Mouse (Mus musculus) liver, embryonic 15.5 days (tissue): ENCODE data around the gene Rhod. TPM values are rescaled to one million over a fixed set of nuclear protein-coding genes. Genes with fewer than 3 reads are reported as not detected.

Experiments used
- ATAC-seq: fragments of 200-750 bp; cut with Nextera tagmentation; 2 replicates; pipeline ENCODE4 v1.8.0; 2017; ENCODE audit warnings: moderate number of reproducible peaks, mild to moderate bottlenecking, moderate library complexity; ENCODE audit not compliant: insufficient read depth
- H3K27ac ChIP-seq: fragments of 300-500 bp; sonication (generic); replicated peaks from 2 replicates; pipeline ENCODE4 v1.5.1; 2015; ENCODE audit warnings: mild to moderate bottlenecking, inconsistent platforms
- H3K27me3 ChIP-seq: fragments of 300-500 bp; sonication (generic); 2 replicates; pipeline ENCODE4 v1.6.1; 2015; ENCODE audit warnings: mild to moderate bottlenecking, inconsistent platforms
- H3K36me3 ChIP-seq: fragments of 300-500 bp; sonication (generic); replicated peaks from 2 replicates; pipeline ENCODE4 v1.6.1; 2015; ENCODE audit warnings: moderate library complexity, mild to moderate bottlenecking, inconsistent platforms
- H3K4me1 ChIP-seq: fragments of 300-500 bp; sonication (generic); replicated peaks from 2 replicates; pipeline ENCODE4 v1.6.1; 2015; ENCODE audit warnings: inconsistent platforms
- H3K4me2 ChIP-seq: fragments of 300-500 bp; sonication (generic); 2 replicates; pipeline ENCODE4 v1.6.1; 2015; ENCODE audit warnings: moderate library complexity, mild to moderate bottlenecking, inconsistent platforms
- H3K4me3 ChIP-seq: fragments of 300-500 bp; sonication (generic); replicated peaks from 2 replicates; pipeline ENCODE4 v1.5.1; 2015; ENCODE audit warnings: mild to moderate bottlenecking, inconsistent platforms
- H3K9ac ChIP-seq: fragments of 300-500 bp; sonication (generic); 2 replicates; pipeline ENCODE4 v1.6.1; 2015; ENCODE audit warnings: moderate library complexity, mild to moderate bottlenecking, inconsistent platforms
- H3K9me3 ChIP-seq: fragments of 300-500 bp; sonication (generic); replicated peaks from 2 replicates; pipeline ENCODE4 v1.6.1; 2016; ENCODE audit warnings: inconsistent platforms
- WGBS: fragments of 180-500 bp; shearing (Covaris S2); methylation state at CpG from one replicate; pipeline ENCODE4 v1.1.7; 2015; ENCODE audit warnings: mixed read lengths; ENCODE audit not compliant: insufficient replicate concordance; 5-methylcytosine and 5-hydroxymethylcytosine counted together
- polyA plus RNA-seq: library from polyadenylated mRNA; unstranded; fragments of >200 nt; fragmentation: Nextera tagmentation; extraction: Ambion mirVana; gene quantifications from 2 replicates; pipeline ENCODE4 v1.2.1, GENCODE M21; 2015

The Rhod gene
- polyA plus RNA-seq, 1 experiment from 2014 or later: 7.9 TPM

- no peak for ATAC-seq
- 78% methylated on average over 9 of the region's 9 CpGs for WGBS
- Histone ChIP-seq H3K27ac (no peak overlapping the region), H3K4me2 (no peak overlapping the region), H3K4me3 (no peak overlapping the region), H3K4me1 (no peaks in the 10 kb centered on the region), H3K27me3 (peaks cover 4% of the 10 kb centered on the region; the same call in 1 of the 2 replicates), H3K9me3 (no peaks in the 10 kb centered on the region), H3K9ac (no peak overlapping the region), H3K36me3 (no peaks in the 10 kb centered on the region)
Observed at GRCm38 (mm10) chr19:4449230-4449629, 10.0 kb upstream of the Rhod start.

DNA sequence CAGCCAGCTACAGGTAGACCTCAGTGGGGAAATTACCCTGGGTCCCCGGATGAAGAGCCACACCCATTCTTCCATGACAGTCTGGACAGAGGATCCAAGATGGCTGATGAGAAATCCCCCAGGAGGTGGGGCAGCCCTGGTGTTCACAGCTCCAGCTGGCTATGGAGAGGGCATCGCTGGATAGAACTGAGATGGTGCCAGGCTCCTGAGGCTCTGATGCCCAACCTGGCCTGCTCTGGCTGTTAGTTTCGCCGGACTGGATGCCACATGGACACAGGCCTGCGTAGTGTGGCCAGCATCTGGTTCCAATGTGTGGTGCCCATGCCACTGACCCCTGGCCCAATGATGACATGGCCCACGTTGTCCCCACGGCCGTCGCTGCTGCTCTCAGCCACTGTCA lies 8.2 kb upstream of the Rhod start:
- Histone ChIP-seq H3K27me3 (peaks cover 4% of the 10 kb centered on the region; the same call in 1 of the 2 replicates), H3K4me2 (no peak overlapping the region), H3K4me1 (no peaks in the 10 kb centered on the region), H3K9ac (no peak overlapping the region), H3K4me3 (no peak overlapping the region), H3K36me3 (no peaks in the 10 kb centered on the region), H3K9me3 (no peaks in the 10 kb centered on the region), H3K27ac (no peak overlapping the region)
- 79% methylated on average over 9 of the region's 9 CpGs for WGBS
- ATAC-seq: no peak

DNA sequence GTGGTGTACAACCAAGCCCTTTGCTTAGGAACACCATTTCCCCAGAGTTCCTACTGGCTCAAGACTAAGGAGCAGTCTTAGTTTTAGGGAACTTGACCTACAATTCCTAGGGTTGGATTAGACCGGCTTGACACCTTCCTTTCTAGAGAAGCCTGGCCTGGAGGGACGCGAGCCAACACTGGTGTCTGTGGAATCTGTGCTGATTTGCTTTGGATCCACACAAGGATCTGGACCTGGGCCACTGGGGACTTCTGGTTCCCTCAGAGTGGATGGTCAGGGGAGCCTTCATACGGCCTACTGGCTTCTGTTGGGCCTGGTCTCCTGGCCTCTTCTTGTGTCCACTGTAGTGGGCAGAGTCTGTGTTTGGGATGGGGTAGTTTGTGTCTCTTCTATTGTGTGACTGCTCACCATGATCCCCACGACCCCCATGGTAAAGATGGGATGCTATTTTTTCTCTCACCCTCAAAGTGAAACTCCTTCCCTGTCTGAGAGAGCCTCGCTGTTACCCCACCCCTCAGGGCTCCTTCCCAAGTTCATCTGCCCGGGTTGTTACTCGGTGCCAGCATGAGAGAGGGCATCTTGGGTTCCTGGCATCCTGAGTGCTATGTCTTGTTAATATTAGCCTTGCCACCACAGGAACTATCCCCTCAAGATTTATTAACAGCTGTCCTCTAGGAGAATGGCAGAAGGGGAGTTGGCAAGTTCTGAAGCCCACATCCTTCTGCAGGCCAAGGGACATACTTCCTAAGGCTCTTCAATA lies 7.6 kb upstream of the Rhod start:
- no peak for ATAC-seq
- no peaks in the 10 kb centered on the region for H3K36me3 ChIP-seq
- no peak overlapping the region for H3K9ac ChIP-seq
- H3K27me3 ChIP-seq: peaks cover under 1% of the 10 kb centered on the region; the same call in 1 of the 2 replicates
- WGBS: 64% methylated on average over 8 of the region's 8 CpGs
- H3K27ac ChIP-seq: no peak overlapping the region
- H3K4me2 ChIP-seq: no peak overlapping the region
- no peak overlapping the region for H3K4me3 ChIP-seq
- peaks cover 5% of the 10 kb centered on the region for H3K4me1 ChIP-seq
- no peaks in the 10 kb centered on the region for H3K9me3 ChIP-seq

DNA sequence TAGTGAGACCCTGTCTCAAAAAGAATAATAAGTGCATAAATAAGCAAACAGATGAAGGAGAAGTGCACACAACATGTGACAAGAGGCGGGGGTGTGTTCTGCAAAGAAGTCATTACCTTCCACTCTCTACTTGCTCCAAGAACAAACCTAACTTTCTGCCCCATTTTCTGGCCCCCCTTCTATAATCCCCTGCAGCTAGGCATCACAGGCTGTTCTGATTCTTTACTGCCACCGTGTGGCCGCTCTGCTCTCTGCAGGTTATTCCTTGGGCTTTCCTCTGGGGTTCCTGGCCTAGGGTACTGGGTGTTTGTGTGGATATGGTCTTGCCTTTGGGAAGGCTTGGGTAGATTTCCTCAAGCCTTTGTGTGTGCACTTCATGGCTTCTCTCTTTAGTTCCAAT lies 3.2 kb upstream of the Rhod start:
- no peaks in the 10 kb centered on the region for H3K9me3 ChIP-seq
- no peak for ATAC-seq
- no peak overlapping the region for H3K4me3 ChIP-seq
- WGBS: 3% methylated on average over 3 of the region's 3 CpGs
- H3K27me3 ChIP-seq: peaks cover 37% of the 10 kb centered on the region
- no peaks in the 10 kb centered on the region for H3K36me3 ChIP-seq
- H3K27ac ChIP-seq: peak overlapping the region; percentile 59
- no peak overlapping the region for H3K9ac ChIP-seq
- peaks cover 38% of the 10 kb centered on the region for H3K4me1 ChIP-seq
- H3K4me2 ChIP-seq: no peak overlapping the region; the same call in 1 of the 2 replicates

- Histone ChIP-seq H3K27me3 (peaks cover 45% of the 10 kb centered on the region), H3K9ac (no peak overlapping the region), H3K4me2 (peak overlapping the region; percentile 27; the same call in 1 of the 2 replicates), H3K9me3 (no peaks in the 10 kb centered on the region), H3K4me1 (peaks cover 38% of the 10 kb centered on the region), H3K36me3 (no peaks in the 10 kb centered on the region), H3K4me3 (no peak overlapping the region), H3K27ac (peak overlapping the region; percentile 59)
- ATAC-seq: peak; percentile 61
- 32% methylated on average over 10 of the region's 10 CpGs for WGBS
Observed at GRCm38 (mm10) chr19:4441621-4442161, 2.5 kb upstream of the Rhod start.

DNA sequence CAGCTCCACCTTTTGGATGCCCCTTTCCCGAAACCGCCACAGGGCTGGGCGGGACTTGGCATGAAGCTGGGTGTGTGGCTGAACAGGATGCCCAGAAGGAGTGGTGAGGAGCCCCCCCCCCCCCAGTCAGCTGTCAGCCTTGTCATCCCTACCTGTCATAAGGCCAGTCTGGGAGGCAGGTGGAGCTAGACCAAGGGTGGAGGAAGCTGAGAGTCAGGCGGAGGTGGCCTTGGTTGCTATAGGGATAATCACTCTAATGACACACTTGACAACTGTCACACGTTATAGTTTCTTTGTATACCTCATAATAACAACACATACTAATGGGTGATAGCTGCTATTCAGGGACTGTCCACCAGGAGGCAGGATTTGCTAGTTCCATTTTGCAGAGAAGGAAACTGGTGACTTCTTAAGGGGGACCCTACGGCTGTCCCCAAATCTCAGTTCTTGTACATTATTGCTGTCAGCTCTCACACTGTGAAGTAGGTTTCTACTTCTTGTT lies 1.9 kb upstream of the Rhod start:
- Histone ChIP-seq H3K9ac (no peak overlapping the region), H3K9me3 (no peaks in the 10 kb centered on the region), H3K4me3 (no peak overlapping the region), H3K27me3 (peaks cover 45% of the 10 kb centered on the region), H3K27ac (0 out of 2 replicates have a peak overlapping the region, but pooled peaks have one; percentile 59), H3K4me1 (peaks cover 38% of the 10 kb centered on the region), H3K36me3 (no peaks in the 10 kb centered on the region), H3K4me2 (no peak overlapping the region)
- no peak for ATAC-seq
- WGBS: 19% methylated on average over 6 of the region's 6 CpGs

DNA sequence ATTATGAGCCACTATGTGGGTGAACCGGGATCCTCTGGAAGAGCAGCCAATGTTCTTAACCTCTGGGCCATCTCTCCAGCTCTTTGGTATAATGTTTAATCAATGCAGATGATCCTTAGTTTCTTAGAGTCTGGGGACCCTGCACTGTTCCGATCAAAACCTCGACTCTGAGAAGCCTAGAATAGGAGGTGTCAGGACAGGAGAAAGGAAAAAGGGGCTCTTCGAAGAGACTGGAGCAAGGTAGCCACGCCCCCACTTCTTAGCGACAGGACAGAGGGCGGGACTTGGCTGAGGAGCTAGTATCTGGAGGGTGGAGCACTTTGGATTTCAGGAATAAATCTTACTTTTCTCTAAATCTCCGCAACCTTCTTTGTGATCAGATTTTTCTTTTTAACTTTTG lies 990 bp upstream of the Rhod start:
- Histone ChIP-seq H3K36me3 (no peaks in the 10 kb centered on the region), H3K27me3 (peaks cover 45% of the 10 kb centered on the region), H3K9me3 (no peaks in the 10 kb centered on the region), H3K27ac (no peak overlapping the region), H3K4me1 (peaks cover 38% of the 10 kb centered on the region), H3K4me2 (peak overlapping the region; percentile 59), H3K9ac (no peak overlapping the region), H3K4me3 (peak overlapping the region; percentile 59)
- 15% methylated on average over 8 of the region's 8 CpGs for WGBS
- no peak for ATAC-seq

- Histone ChIP-seq H3K36me3 (no peaks in the 10 kb centered on the region), H3K27ac (peak overlapping the region; percentile 64; the same call in 1 of the 2 replicates), H3K4me2 (peak overlapping the region; percentile 59), H3K4me3 (peak overlapping the region; percentile 59), H3K9me3 (no peaks in the 10 kb centered on the region), H3K4me1 (peaks cover 38% of the 10 kb centered on the region), H3K9ac (no peak overlapping the region; the same call in 1 of the 2 replicates), H3K27me3 (peaks cover 45% of the 10 kb centered on the region)
- 13% methylated on average over 8 of the region's 8 CpGs for WGBS
- ATAC-seq: no peak
Observed at GRCm38 (mm10) chr19:4438791-4439160, 456 bp downstream of the Rhod start.

GRCm38 (mm10) chr19:4437886-4438285 lies 1.3 kb downstream of the Rhod start:
- H3K4me2 ChIP-seq: peak overlapping the region; percentile 59; the same call in 1 of the 2 replicates
- H3K4me1 ChIP-seq: peaks cover 38% of the 10 kb centered on the region
- no peak overlapping the region for H3K27ac ChIP-seq
- H3K9me3 ChIP-seq: no peaks in the 10 kb centered on the region
- H3K4me3 ChIP-seq: no peak overlapping the region
- no peak overlapping the region for H3K9ac ChIP-seq
- peaks cover 45% of the 10 kb centered on the region for H3K27me3 ChIP-seq
- no peak for ATAC-seq
- 26% methylated on average over 6 of the region's 6 CpGs for WGBS
- H3K36me3 ChIP-seq: no peaks in the 10 kb centered on the region

GRCm38 (mm10) chr19:4436254-4436653 lies 3.0 kb downstream of the Rhod start:
- Histone ChIP-seq H3K9me3 (no peaks in the 10 kb centered on the region), H3K4me1 (peaks cover 27% of the 10 kb centered on the region), H3K4me3 (no peak overlapping the region), H3K9ac (no peak overlapping the region), H3K4me2 (no peak overlapping the region), H3K27ac (no peak overlapping the region), H3K27me3 (peaks cover 45% of the 10 kb centered on the region), H3K36me3 (no peaks in the 10 kb centered on the region)
- WGBS: 40% methylated on average over 3 of the region's 3 CpGs
- ATAC-seq: no peak

DNA sequence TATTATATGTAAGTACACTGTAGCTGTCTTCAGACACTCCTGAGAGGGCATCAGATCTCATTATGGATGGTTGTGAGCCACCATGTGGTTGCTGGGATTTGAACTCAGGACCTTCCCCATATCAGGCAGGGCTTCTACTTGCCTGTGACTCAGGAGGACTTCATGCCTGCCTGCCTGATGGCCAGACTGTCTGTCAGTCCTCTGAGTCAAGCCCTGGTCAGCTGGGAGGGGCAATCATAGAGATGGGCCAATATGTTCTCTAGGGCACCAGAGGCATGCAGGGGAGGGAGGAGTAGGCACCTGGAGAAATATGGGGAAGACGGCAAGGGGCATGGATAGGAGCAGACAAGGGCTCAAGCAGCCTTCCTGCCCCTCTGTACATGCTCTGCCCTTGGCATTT lies 4.2 kb downstream of the Rhod start:
- 0 out of 2 replicates have a peak, but pooled peaks cover 3% of the 10 kb centered on the region for H3K36me3 ChIP-seq
- no peak overlapping the region for H3K4me2 ChIP-seq
- H3K4me1 ChIP-seq: peaks cover 14% of the 10 kb centered on the region
- no peak for ATAC-seq
- no peaks in the 10 kb centered on the region for H3K9me3 ChIP-seq
- H3K27ac ChIP-seq: no peak overlapping the region
- 59% methylated on average over 1 of the region's 1 CpGs for WGBS
- peaks cover 33% of the 10 kb centered on the region for H3K27me3 ChIP-seq
- H3K4me3 ChIP-seq: no peak overlapping the region
- H3K9ac ChIP-seq: no peak overlapping the region
